Mouse (Mus musculus): ENCODE measurements around the gene S100pbp. TPM values are rescaled to one million over a fixed set of nuclear protein-coding genes. Genes with fewer than 3 reads are reported as not detected.

S100pbp gene
- total RNA-seq, 2 experiments from 2014 or later, result 26.9 to 29.6 TPM

- peak; percentile 43 for DNase-seq
These were observed 59.4 kb downstream of the S100pbp start for GRCm38 (mm10) chr4:129130149-129130548.

GRCm38 (mm10) chr4:129129387-129129786 is 60.1 kb downstream of the S100pbp start:
- DNase-seq, result no peak

- no peak for DNase-seq
These were observed 60.8 kb downstream of the S100pbp start for GRCm38 (mm10) chr4:129128582-129129338.

GRCm38 (mm10) chr4:129125736-129126451 is 63.6 kb downstream of the S100pbp start:
- peak; percentile 57 for DNase-seq

- peak; percentile 47 for DNase-seq
These were observed 64.8 kb downstream of the S100pbp start for GRCm38 (mm10) chr4:129124652-129125146.

GRCm38 (mm10) chr4:129122719-129123118 is 66.8 kb downstream of the S100pbp start:
- DNase-seq, result no peak

- no peak for DNase-seq
These were observed 67.4 kb downstream of the S100pbp start for GRCm38 (mm10) chr4:129122107-129122506.

- DNase-seq, result no peak
These were observed 67.9 kb downstream of the S100pbp start, which contains the start of gene Hpca for GRCm38 (mm10) chr4:129121569-129122086. TSS of gene Hpca (minus strand) at chr4:129122036.

GRCm38 (mm10) chr4:129120520-129121445 is 68.7 kb downstream of the S100pbp start:
- DNase-seq, result peak; percentile 89

- no peak for DNase-seq
These were observed 69.8 kb downstream of the S100pbp start for GRCm38 (mm10) chr4:129119708-129120107.

- no peak for DNase-seq
These were observed 71.6 kb downstream of the S100pbp start for GRCm38 (mm10) chr4:129117720-129118510.

- no peak for DNase-seq
These were observed 72.8 kb downstream of the S100pbp start for GRCm38 (mm10) chr4:129116703-129117102.

- peak; percentile 69 for DNase-seq
These were observed 76.2 kb downstream of the S100pbp start for GRCm38 (mm10) chr4:129113083-129113988.

- no peak for DNase-seq
These were observed 77.3 kb downstream of the S100pbp start for GRCm38 (mm10) chr4:129112231-129112630.

GRCm38 (mm10) chr4:129111350-129111749 is 78.2 kb downstream of the S100pbp start:
- no peak for DNase-seq

GRCm38 (mm10) chr4:129110804-129111203 is 78.7 kb downstream of the S100pbp start:
- no peak for DNase-seq

- no peak for DNase-seq
These were observed 80.9 kb downstream of the S100pbp start for GRCm38 (mm10) chr4:129108624-129109023.

- no peak for DNase-seq
These were observed 82.1 kb downstream of the S100pbp start for GRCm38 (mm10) chr4:129107348-129107899.

GRCm38 (mm10) chr4:129106073-129106472 is 83.5 kb downstream of the S100pbp start:
- no peak for DNase-seq

- no peak for DNase-seq
These were observed 84.2 kb downstream of the S100pbp start, which contains the start of gene Tmem54 for GRCm38 (mm10) chr4:129105356-129105755. TSS of gene Tmem54 (plus strand) at chr4:129105548.

Measured in adrenal gland, postnatal 10 days (tissue).